Comparison of ENCODE assay signal across 8 mouse cellular contexts in genomic region chr11:87591526-87592353, GRCm38 (mm10). TPM values are rescaled to one million over a fixed set of nuclear protein-coding genes. Genes with fewer than 3 reads are reported as not detected.
DNase-seq lines count a peak whose midpoint lies in the region; ATAC-seq and TF ChIP-seq lines count a peak whose summit lies in the region.

Gene Mtmr4 (plus strand): TSS chr11:87592162.

- peak; percentile 94 for DNase-seq in Patski (ENCODE audit: low read depth, low spot score)
- DNase-seq in cerebellum, postnatal 14 days, result peak; percentile 99 to 100
- peak; percentile 99 to 100 for DNase-seq in frontal cortex, postnatal 14 days (ENCODE audit: low spot score in 2 of 2)
- peak; percentile 100 for DNase-seq in layer of hippocampus, postnatal 36 days
- DNase-seq in lung, postnatal 36 days, result peak; percentile 100
- peak; percentile 100 for DNase-seq in retina, postnatal 1 day
- peak; percentile 94 to 100 for DNase-seq in urinary bladder, adult 18-20 months (ENCODE audit: low spot score in 2 of 2)

- H3K9me3 ChIP-seq in hindbrain, embryonic 13.5 days, result no peaks in the 10 kb centered on the region

- no peaks in the 10 kb centered on the region for H3K27me3 ChIP-seq in Patski
- no peaks in the 10 kb centered on the region for H3K27me3 ChIP-seq in hindbrain, embryonic 13.5 days

- H3K36me3 ChIP-seq in hindbrain, embryonic 13.5 days, result no peaks in the 10 kb centered on the region; the same call in 1 of the 2 replicates

- peaks cover 60% of the 10 kb centered on the region for H3K4me1 ChIP-seq in hindbrain, embryonic 13.5 days (replicated peaks)

- peak within 1 kb of the TSS; percentile 92 for H3K9ac ChIP-seq in hindbrain, embryonic 13.5 days

- H3K4me3 ChIP-seq in hindbrain, embryonic 13.5 days, result peak within 1 kb of the TSS; percentile 75

- peak within 1 kb of the TSS; percentile 87 for H3K4me2 ChIP-seq in hindbrain, embryonic 13.5 days

- CTCF ChIA-PET in Patski (lab: Charles Lee), result interaction anchor here (0.7 to 2.3 kb wide), 3 partner anchors 9 to 31 kb away, joined by 3 to 7 read pairs (median 3); no protein-coding TSS in a partner anchor

- H3K27ac ChIP-seq in hindbrain, embryonic 13.5 days, result peak within 1 kb of the TSS; percentile 93

- ATAC-seq in Patski, result peak; percentile 89
- peak; percentile 98 for ATAC-seq in hindbrain, embryonic 13.5 days (ENCODE audit: low FRiP score)

- POLR2A ChIA-PET in Patski (lab: Charles Lee), result interaction anchor here (0.6 to 3.6 kb wide), 6 partner anchors 12 to 582 kb away, joined by 3 to 42 read pairs (median 3); no protein-coding TSS in a partner anchor

- no peak for TF ChIP-seq CTCF in Patski (IDR thresholded peaks at IDR 0.05)

- WGBS in hindbrain, embryonic 13.5 days, result under 1% methylated on average over 60 of the region's 61 CpGs

- in situ Hi-C loops in Patski (cut with MboI; ENCODE audit: low pct_unique_long_range_greater_than_20kb), result no loop called here

RNA-seq across cellular contexts. Expression of gene Mtmr4, which starts in this region (rescaled TPM):
- polyA plus RNA-seq in Patski (2021), result 53.2 TPM
- polyA plus RNA-seq in hindbrain, embryonic 13.5 days (2015; fragmentation: Nextera tagmentation; extraction: Ambion mirVana), result 60.4 and 60.7 TPM in 2 replicates
- total RNA-seq in layer of hippocampus, postnatal 36 days (2021), result 100 to 1,000 TPM in 1 of 2 experiments, 10 to 100 TPM in 1; 91.8 to 109 TPM

Comparison
In these comparisons a context has a peak if more than half of its experiments do, and no peak if none do; other contexts are left out.
1. Peak in every context shown above with its lines: DNase-seq, ATAC-seq, H3K4me3 ChIP-seq and H3K27ac ChIP-seq.